Mouse (Mus musculus): Measurements from ENCODE around the gene Sema7a. TPM values are rescaled to one million over a fixed set of nuclear protein-coding genes. Genes with fewer than 3 reads are reported as not detected.
A peak's percentile ranks its signal among the peaks of the same experiment; 100 is the strongest.

Gene Sema7a
- 0.54 and 0.72 TPM in 2 replicates for polyA plus RNA-seq (2015; fragmentation: Nextera tagmentation; extraction: Ambion mirVana)

GRCm38 (mm10) chr9:57939431-57940348, at the start of gene Sema7a:
Sema7a (plus strand) TSS chr9:57940112.
- H3K9me3 ChIP-seq (ENCODE audit: control insufficient read depth, low read length): no peaks in the 10 kb centered on the region
- H3K27me3 ChIP-seq (replicated peaks; ENCODE audit: control insufficient read depth, insufficient read depth, low read length): peaks cover 18% of the 10 kb centered on the region
- no peaks in the 10 kb centered on the region for H3K36me3 ChIP-seq (ENCODE audit: control insufficient read depth, insufficient read depth, low read length)
- peak within 1 kb of the TSS; percentile 96 for H3K4me2 ChIP-seq (ENCODE audit: low read depth, low read length)
- 3% methylated on average over 59 of the region's 60 CpGs for WGBS
- H3K4me1 ChIP-seq (ENCODE audit: control insufficient read depth, insufficient read depth, low read length): peaks cover 8% of the 10 kb centered on the region
- H3K4me3 ChIP-seq (ENCODE audit: low read length): peak within 1 kb of the TSS; percentile 86
- no peak within 1 kb of the TSS for H3K27ac ChIP-seq (ENCODE audit: low read length)
- ATAC-seq: peak; percentile 90
- H3K9ac ChIP-seq (ENCODE audit: low read depth, low read length): peak within 1 kb of the TSS; percentile 75

- 44% methylated on average over 10 of the region's 10 CpGs for WGBS
- no peaks in the 10 kb centered on the region for H3K9me3 ChIP-seq (ENCODE audit: control insufficient read depth, low read length)
- no peaks in the 10 kb centered on the region for H3K27me3 ChIP-seq (replicated peaks; ENCODE audit: control insufficient read depth, insufficient read depth, low read length)
- ATAC-seq: no peak
- H3K4me2 ChIP-seq (ENCODE audit: low read depth, low read length): no peak overlapping the region
- H3K4me3 ChIP-seq (ENCODE audit: low read length): no peak overlapping the region
- no peaks in the 10 kb centered on the region for H3K4me1 ChIP-seq (ENCODE audit: control insufficient read depth, insufficient read depth, low read length)
- H3K27ac ChIP-seq (ENCODE audit: low read length): no peak overlapping the region
- no peak overlapping the region for H3K9ac ChIP-seq (ENCODE audit: low read depth, low read length)
- no peaks in the 10 kb centered on the region for H3K36me3 ChIP-seq (ENCODE audit: control insufficient read depth, insufficient read depth, low read length)
Measured at GRCm38 (mm10) chr9:57900478-57900877, 39.4 kb upstream of the Sema7a start.

- WGBS: 18% methylated on average over 9 of the region's 9 CpGs
- ATAC-seq: no peak
- H3K4me1 ChIP-seq (ENCODE audit: control insufficient read depth, insufficient read depth, low read length): no peaks in the 10 kb centered on the region
- H3K9ac ChIP-seq (ENCODE audit: low read depth, low read length): no peak overlapping the region
- no peaks in the 10 kb centered on the region for H3K36me3 ChIP-seq (ENCODE audit: control insufficient read depth, insufficient read depth, low read length)
- H3K27ac ChIP-seq (ENCODE audit: low read length): no peak overlapping the region
- no peaks in the 10 kb centered on the region for H3K9me3 ChIP-seq (ENCODE audit: control insufficient read depth, low read length)
- no peak overlapping the region for H3K4me3 ChIP-seq (ENCODE audit: low read length)
- H3K4me2 ChIP-seq (ENCODE audit: low read depth, low read length): no peak overlapping the region
- H3K27me3 ChIP-seq (replicated peaks; ENCODE audit: control insufficient read depth, insufficient read depth, low read length): no peaks in the 10 kb centered on the region
Measured at GRCm38 (mm10) chr9:57901197-57901596, 38.7 kb upstream of the Sema7a start.

DNA sequence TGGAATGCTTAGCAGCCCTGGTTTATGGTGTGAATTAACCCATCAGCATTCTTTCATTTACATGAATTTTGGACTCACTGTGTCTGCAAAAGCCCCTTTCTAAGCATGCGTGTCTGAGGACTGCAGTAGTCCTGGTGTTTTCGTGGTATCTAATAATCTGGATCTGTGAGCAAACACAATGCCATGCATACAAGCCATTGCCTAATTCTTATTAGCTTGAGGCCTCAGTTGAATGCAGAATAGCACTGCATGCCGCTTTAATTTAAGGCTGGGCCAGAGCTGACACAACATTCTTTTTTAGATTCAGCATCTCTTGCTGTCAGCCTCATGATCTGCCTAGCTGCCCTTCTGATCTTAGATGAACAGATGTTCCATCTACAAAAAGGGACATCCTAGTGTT, 38.3 kb upstream of the Sema7a start:
- no peaks in the 10 kb centered on the region for H3K9me3 ChIP-seq (ENCODE audit: control insufficient read depth, low read length)
- H3K36me3 ChIP-seq (ENCODE audit: control insufficient read depth, insufficient read depth, low read length): no peaks in the 10 kb centered on the region
- ATAC-seq: no peak
- H3K27ac ChIP-seq (ENCODE audit: low read length): no peak overlapping the region
- H3K27me3 ChIP-seq (replicated peaks; ENCODE audit: control insufficient read depth, insufficient read depth, low read length): no peaks in the 10 kb centered on the region
- no peak overlapping the region for H3K4me2 ChIP-seq (ENCODE audit: low read depth, low read length)
- no peaks in the 10 kb centered on the region for H3K4me1 ChIP-seq (ENCODE audit: control insufficient read depth, insufficient read depth, low read length)
- no peak overlapping the region for H3K9ac ChIP-seq (ENCODE audit: low read depth, low read length)
- WGBS: 72% methylated on average over 3 of the region's 3 CpGs
- no peak overlapping the region for H3K4me3 ChIP-seq (ENCODE audit: low read length)

DNA sequence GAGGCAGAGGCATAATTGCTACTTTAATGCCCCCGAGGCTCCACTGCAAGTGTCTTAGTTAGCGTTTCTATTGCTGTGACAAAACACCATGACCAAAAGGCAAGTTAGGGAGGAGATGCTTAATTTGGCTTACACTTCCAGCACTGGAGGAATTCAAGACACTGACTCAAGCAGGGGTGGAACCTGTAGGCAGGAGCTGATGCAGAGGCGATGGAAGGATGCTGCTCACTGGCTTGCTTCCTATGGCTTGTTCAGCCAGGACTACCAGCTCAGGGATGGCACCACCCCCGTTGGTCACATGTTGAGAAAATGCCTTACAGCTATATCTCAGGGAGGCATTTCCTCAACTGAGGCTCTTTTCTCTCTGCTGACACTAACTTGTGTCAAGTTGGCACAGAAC, 37.8 kb upstream of the Sema7a start:
- WGBS: 81% methylated on average over 4 of the region's 4 CpGs
- Histone ChIP-seq H3K27ac (ENCODE audit: low read length) (no peak overlapping the region), H3K4me1 (ENCODE audit: control insufficient read depth, insufficient read depth, low read length) (no peaks in the 10 kb centered on the region), H3K9me3 (ENCODE audit: control insufficient read depth, low read length) (no peaks in the 10 kb centered on the region), H3K9ac (ENCODE audit: low read depth, low read length) (no peak overlapping the region), H3K36me3 (ENCODE audit: control insufficient read depth, insufficient read depth, low read length) (no peaks in the 10 kb centered on the region), H3K27me3 (replicated peaks; ENCODE audit: control insufficient read depth, insufficient read depth, low read length) (no peaks in the 10 kb centered on the region), H3K4me3 (ENCODE audit: low read length) (no peak overlapping the region), H3K4me2 (ENCODE audit: low read depth, low read length) (no peak overlapping the region)
- no peak for ATAC-seq

DNA sequence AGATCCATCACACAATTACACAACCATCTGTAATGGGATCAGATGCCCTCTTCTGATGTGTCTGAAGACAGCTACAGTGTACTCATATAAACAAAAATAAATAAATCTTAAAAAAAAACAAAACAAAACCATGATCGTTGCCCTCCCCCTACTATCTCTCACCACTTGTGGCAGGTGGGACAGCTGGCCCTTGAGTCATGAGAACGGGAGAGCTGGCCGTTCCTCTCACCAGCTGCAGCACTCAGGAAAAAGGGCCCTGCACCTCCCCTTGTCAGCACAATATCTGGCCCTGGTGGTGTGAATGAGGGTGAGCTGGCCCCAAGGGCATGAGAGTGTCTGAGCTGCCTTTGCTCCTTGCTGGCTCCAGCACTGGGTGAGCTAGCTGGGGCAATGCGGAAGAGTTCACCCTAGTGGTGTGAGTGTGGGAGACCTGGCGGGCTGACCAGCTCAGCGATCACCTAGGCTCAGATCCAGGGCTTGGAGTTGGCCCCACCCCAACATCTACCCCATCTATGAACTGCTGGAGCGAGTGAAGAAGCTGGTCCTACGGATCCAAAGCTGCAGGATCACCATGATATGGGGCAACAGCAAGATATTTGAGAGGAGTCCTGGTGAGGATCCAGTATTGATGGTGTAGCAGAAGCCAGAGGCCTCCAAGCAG, 36.2 kb upstream of the Sema7a start:
- H3K27ac ChIP-seq (ENCODE audit: low read length): no peak overlapping the region
- ATAC-seq: no peak
- no peak overlapping the region for H3K4me3 ChIP-seq (ENCODE audit: low read length)
- no peak overlapping the region for H3K9ac ChIP-seq (ENCODE audit: low read depth, low read length)
- H3K9me3 ChIP-seq (ENCODE audit: control insufficient read depth, low read length): no peaks in the 10 kb centered on the region
- H3K4me2 ChIP-seq (ENCODE audit: low read depth, low read length): no peak overlapping the region
- H3K27me3 ChIP-seq (replicated peaks; ENCODE audit: control insufficient read depth, insufficient read depth, low read length): no peaks in the 10 kb centered on the region
- H3K36me3 ChIP-seq (ENCODE audit: control insufficient read depth, insufficient read depth, low read length): no peaks in the 10 kb centered on the region
- 73% methylated on average over 8 of the region's 8 CpGs for WGBS
- H3K4me1 ChIP-seq (ENCODE audit: control insufficient read depth, insufficient read depth, low read length): no peaks in the 10 kb centered on the region

DNA sequence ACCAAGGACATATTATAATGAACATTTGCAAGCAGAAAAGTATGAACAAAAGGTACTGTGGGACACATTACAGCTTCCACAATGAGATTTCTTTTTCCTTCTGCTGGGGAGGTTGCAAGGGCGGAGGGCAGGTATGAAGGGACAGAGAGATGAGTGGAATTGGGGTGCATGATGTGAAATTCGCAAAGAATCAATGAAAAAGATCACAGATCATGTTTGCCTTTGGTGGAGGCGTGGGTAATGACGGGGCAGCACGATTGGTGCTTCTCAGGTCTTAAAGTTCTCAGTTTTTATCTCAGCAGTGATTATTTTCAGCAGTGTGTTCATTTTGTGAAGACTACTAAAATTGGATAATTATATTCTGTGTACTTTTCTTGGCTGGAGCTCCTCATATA, 35.7 kb upstream of the Sema7a start:
- Histone ChIP-seq H3K27ac (ENCODE audit: low read length) (no peak overlapping the region), H3K36me3 (ENCODE audit: control insufficient read depth, insufficient read depth, low read length) (no peaks in the 10 kb centered on the region), H3K9ac (ENCODE audit: low read depth, low read length) (no peak overlapping the region), H3K4me3 (ENCODE audit: low read length) (no peak overlapping the region), H3K27me3 (replicated peaks; ENCODE audit: control insufficient read depth, insufficient read depth, low read length) (no peaks in the 10 kb centered on the region), H3K4me1 (ENCODE audit: control insufficient read depth, insufficient read depth, low read length) (no peaks in the 10 kb centered on the region), H3K9me3 (ENCODE audit: control insufficient read depth, low read length) (no peaks in the 10 kb centered on the region), H3K4me2 (ENCODE audit: low read depth, low read length) (no peak overlapping the region)
- 81% methylated on average over 5 of the region's 5 CpGs for WGBS
- no peak for ATAC-seq

GRCm38 (mm10) chr9:57907206-57907605, 32.7 kb upstream of the Sema7a start:
- no peak for ATAC-seq
- Histone ChIP-seq H3K27ac (ENCODE audit: low read length) (no peak overlapping the region), H3K9me3 (ENCODE audit: control insufficient read depth, low read length) (no peaks in the 10 kb centered on the region), H3K9ac (ENCODE audit: low read depth, low read length) (no peak overlapping the region), H3K4me1 (ENCODE audit: control insufficient read depth, insufficient read depth, low read length) (peaks cover 5% of the 10 kb centered on the region; the same call in 1 of the 2 replicates), H3K4me3 (ENCODE audit: low read length) (no peak overlapping the region), H3K27me3 (replicated peaks; ENCODE audit: control insufficient read depth, insufficient read depth, low read length) (no peaks in the 10 kb centered on the region), H3K4me2 (ENCODE audit: low read depth, low read length) (no peak overlapping the region), H3K36me3 (ENCODE audit: control insufficient read depth, insufficient read depth, low read length) (no peaks in the 10 kb centered on the region)
- WGBS: 78% methylated on average over 6 of the region's 6 CpGs

DNA sequence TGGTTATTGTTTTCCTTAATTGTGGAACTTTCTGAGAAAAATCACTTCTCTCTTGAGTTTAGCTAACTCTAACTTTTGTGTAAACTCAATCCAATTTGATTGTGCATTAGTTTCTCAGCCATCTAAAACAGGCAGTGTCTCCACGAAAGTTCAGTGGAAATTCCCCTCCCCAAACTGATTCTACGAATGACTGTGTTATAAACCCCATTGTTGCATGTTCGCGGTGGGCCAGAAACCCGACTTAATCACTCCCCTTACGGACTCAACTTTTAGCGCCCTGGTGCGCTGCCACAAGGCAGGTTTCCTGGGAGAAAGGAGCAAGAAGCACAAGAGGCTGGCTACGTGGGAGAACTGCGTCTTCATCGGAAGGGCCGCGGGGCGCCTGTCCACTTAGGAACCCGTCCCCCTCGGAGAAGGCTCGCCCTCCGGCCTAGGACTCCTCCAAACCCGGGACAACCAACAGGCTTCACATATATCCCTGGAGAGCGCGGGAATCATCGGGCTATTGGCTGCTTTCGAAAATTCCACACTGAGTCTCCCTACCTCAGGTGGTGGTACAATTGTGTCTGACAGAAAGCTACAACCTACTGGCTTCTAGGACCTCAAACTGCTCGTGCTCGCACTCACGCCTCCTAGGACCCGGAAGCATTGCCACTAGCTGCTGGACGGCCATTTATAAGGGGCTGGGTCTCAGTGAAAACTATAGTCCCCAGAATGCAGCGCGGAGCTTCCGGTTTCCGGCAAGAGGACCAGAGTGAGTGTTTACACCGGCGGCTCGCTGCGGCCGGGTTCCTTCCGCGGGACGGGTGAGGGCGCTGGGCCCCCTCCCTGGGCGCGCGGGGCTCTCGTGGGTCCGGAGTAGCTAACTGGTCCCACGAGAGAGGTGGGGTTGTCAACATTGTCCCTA, 29.4 kb upstream of the Sema7a start, which contains the start of gene Ubl7:
Gene Ubl7, plus strand, starts transcription at position 726 of the 907 bp plus-strand sequence.
- Histone ChIP-seq H3K9ac (ENCODE audit: low read depth, low read length) (peak within 1 kb of the TSS; percentile 77), H3K9me3 (ENCODE audit: control insufficient read depth, low read length) (no peaks in the 10 kb centered on the region), H3K27ac (ENCODE audit: low read length) (peak within 1 kb of the TSS; percentile 78), H3K4me2 (ENCODE audit: low read depth, low read length) (peak within 1 kb of the TSS; percentile 68), H3K36me3 (ENCODE audit: control insufficient read depth, insufficient read depth, low read length) (no peaks in the 10 kb centered on the region), H3K4me3 (ENCODE audit: low read length) (peak within 1 kb of the TSS; percentile 69), H3K27me3 (replicated peaks; ENCODE audit: control insufficient read depth, insufficient read depth, low read length) (no peaks in the 10 kb centered on the region), H3K4me1 (ENCODE audit: control insufficient read depth, insufficient read depth, low read length) (peaks cover 5% of the 10 kb centered on the region; the same call in 1 of the 2 replicates)
- peak; percentile 98 for ATAC-seq
- 1% methylated on average over 47 of the region's 47 CpGs for WGBS
